Mouse (Mus musculus): ENCODE data around the gene Slc8a3.

GRCm38 (mm10) chr12:81233746-81234380 lies 99.1 kb downstream of the Slc8a3 start:
- TF ChIP-seq CTCF (IDR thresholded peaks at IDR 0.05; ENCODE audit: extremely low read depth, insufficient read depth, low read length) (no peak), POLR2A (IDR thresholded peaks at IDR 0.05; ENCODE audit: extremely low read depth, insufficient read depth, low read length) (no peak)

All from cortical plate, adult 2 months (tissue).